Mouse (Mus musculus) activated CD4-positive, CD25-positive, alpha-beta regulatory T cell, adult 4 months (primary cell): ENCODE data around the gene Magi3. TPM values are rescaled to one million over a fixed set of nuclear protein-coding genes. Genes with fewer than 3 reads are reported as not detected.

ENCODE experiments used
- ATAC-seq: one replicate; pipeline ENCODE4 v1.8.0; 2017
- polyA plus RNA-seq, 2 experiments: library from polyadenylated mRNA; unstranded; fragments of 100-300 nt; shearing (Covaris generic); gene quantifications; one replicate each; pipeline ENCODE4 v1.2.1; 2017

The Magi3 gene
- polyA plus RNA-seq, 2 experiments from 2014 or later, result 2.1 to 3.0 TPM

DNA sequence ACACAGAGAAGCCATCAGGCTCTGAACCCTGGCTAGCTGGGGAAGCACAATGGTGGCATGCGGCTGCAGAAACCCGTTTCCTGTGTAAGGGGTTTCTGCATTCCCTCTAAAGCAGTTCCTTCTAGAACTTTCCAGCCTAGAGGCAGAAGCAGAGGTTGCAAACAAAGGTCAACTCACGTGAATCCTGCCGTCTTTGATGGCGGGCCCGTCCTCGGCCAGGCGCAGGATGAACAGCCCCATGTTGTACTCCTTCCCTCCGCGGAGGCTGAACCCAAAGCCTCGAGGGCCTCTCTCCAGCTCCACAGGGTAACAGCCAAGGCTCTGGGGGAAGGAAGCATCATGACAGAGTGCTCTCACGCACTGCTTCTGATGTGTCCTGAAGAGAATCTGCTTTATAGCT lies 200.1 kb downstream of the Magi3 start:
- ATAC-seq, result no peak

DNA sequence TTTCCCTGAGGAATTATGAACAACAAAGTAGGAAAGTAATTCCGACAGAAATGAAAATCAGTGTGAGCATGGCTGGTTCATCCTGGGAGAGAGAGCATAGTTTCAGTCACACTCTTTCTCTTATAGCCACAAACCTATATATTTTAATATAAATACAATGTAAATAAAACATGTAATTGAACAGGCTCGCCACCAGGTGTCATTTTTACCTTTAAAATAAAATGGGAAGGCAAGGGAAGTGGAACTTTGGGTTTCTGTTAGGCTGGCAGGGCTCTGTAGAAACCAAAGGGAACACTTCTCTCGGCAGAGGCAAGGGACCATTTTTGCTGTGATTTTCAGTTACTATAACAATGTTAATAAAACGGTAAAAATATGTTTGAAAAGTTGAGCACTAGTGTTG lies 200.7 kb downstream of the Magi3 start:
- ATAC-seq, result no peak

DNA sequence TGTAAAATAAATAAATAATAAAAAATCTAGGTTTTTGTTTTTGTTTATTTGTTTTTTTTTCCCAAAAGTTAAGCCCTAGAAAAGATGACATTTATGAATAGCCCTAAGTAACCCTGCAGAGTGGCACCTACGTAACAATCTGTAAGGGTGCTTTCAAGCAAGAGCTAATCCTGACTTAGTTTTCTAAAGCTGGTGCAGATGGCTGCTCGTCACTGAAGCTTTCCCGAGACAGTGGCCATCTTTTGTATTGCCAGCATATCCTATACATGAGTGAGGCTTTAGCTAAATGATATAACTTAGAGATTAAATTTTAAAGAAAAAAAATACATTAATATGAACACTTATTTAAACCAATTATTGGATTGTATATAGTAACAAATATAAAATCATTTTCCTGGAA lies 202.2 kb downstream of the Magi3 start:
- ATAC-seq, result no peak

DNA sequence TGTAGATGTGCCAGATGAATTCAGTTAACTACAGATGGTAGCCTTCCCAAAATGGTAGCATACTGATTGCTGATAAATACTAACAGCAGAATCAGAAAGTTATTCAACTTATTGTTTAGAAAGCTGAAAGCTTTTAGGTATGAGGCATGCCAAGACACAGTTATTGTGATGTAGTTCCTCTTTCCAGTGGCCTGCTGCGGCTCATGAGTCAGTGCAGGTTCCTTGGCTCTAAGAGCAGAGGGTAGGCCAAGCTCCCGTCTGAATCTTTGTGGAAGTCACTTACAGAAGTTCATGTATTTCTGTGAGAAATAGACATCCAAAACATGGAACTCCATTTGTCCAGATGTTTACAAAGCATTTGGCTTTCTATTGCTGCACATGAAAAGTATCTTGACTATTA lies 208.2 kb downstream of the Magi3 start:
- ATAC-seq, result no peak

DNA sequence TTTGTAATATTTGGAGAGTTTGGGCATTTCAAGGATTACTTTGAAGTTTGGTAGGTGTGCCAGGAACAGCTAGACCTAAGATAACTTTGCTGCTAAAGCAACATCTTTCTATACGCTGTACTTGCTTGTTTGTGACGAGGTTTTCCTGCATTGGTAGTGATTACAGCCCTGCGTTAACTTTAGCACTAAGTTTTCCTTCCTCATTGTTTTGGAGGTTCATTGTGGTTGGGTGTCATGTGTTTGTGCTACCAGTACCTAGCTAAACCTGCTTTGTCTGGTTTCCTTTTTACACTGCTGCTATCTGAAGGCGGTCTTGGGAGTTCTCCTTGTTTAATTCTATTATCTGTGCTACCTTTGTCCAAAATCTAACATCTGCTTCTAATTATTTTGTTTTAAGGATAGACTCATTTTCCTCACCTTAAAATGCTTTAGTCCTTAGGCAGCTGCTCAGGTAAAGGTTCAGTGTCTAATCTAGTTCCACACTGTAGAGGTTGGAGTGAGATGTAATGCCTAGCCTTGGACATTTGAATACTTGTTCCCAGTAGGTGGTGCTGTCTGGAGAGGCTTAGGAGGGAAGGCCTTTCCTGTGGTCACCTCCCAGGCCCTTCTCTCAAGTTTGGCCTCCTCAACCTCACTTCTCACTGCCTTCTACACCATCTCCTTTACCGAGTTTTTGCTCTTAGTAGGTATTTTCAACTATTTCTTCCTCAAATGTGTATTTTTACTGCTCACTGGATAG lies 210.1 kb downstream of the Magi3 start:
- no peak for ATAC-seq

DNA sequence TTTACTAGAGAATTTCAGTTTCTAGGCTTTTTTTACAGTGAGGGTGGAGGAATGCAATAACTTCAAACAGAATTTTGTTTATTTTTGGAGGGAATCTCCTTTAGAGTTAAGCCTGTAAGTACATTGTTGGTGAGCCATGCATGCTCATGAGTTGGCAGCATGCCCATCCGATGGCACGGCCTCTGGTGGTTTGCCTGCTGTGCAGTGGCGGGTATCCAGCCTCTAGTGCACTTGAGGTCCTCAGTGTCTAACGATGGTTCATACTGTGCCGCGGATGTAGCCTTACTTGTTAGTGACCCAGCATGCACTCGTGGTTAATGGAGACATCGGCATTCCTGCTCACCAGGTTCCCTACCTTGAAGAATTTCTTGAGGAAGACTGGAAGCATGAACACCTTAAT lies 212.7 kb downstream of the Magi3 start:
- no peak for ATAC-seq

DNA sequence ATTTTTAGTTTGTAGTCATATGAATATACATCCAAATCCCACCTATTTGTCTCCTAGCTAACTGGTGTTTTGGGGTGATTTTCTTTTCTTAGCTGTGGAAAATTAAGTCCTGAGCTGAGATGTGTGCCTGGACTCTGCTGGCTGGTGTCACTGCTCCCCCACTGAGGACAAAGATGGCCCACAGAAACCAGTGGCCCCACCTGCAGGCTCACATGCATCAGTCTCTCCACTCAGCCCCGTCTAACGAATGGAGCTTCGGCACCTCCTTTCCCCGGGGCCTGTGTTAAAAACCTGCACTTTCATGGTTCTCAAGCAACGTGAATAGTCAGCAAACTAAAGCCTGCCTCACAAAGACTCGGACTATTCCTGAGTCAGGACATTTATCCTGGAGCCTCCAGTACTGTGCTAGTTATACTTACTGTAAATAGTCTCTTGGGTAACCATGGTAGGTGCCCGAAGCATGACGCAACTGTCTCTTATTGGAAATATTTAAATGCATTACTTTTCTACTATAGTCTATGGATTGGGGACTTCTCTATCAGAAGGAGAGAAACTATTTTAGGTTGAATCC lies 213.2 kb downstream of the Magi3 start:
- no peak for ATAC-seq

DNA sequence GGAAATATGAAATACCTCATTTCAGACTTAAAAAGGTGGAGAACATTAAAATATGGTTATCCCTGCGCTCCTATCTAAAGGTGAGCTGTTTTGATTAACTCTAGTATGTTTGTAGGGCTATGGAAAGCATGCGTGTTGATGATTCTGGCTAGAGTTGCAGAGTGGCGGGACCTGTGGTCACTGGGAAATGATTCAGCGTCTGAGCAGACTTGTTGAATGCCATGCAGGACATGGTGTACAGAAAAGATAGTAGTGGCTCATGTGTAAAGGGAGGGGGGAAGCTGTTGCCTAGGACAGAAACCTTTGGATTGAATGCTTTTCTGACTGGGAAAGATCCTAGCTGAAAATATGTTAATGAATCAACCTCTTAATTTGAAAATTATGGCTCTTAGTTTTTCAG lies 221.4 kb downstream of the Magi3 start:
- ATAC-seq, result no peak

DNA sequence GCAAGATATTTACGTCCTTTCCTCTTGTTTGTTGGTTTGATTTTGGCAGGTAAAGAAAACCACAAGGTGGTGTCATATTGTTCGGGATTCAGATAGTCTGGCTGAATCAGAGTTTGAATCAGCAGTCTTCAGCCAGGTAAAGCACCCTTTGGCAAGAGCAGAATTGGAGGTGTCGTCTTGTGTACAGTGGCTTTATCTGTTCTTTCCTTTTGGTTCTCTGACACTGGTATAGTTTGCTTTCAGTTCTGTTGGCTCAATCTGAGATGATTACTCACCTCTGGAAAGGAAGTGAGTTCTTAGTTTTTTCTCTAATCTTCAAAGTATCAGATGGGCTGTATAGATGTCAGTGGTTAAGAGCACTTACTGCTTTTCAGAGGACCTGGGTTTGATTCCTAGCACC lies 228.9 kb downstream of the Magi3 start:
- ATAC-seq, result peak; percentile 76

DNA sequence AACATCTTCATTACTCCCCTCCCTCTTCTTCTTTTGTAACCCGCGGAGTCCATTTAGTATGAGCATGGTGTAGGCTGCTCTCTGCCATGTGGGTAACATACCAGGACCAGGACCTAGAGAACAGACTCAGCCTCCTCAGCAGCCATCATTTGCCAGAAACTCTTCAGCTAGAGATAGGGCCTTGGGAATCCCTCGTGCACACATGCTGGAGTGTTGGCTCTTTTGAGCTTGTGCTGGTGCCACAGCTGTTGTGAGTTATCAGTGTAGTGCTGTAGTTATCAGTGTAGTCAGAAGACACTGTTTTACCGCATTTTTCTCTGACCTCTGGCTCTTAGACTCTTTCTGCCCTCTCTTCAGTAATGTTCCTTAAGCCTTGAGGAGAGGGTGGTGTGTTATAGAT lies 230.8 kb downstream of the Magi3 start:
- no peak for ATAC-seq

DNA sequence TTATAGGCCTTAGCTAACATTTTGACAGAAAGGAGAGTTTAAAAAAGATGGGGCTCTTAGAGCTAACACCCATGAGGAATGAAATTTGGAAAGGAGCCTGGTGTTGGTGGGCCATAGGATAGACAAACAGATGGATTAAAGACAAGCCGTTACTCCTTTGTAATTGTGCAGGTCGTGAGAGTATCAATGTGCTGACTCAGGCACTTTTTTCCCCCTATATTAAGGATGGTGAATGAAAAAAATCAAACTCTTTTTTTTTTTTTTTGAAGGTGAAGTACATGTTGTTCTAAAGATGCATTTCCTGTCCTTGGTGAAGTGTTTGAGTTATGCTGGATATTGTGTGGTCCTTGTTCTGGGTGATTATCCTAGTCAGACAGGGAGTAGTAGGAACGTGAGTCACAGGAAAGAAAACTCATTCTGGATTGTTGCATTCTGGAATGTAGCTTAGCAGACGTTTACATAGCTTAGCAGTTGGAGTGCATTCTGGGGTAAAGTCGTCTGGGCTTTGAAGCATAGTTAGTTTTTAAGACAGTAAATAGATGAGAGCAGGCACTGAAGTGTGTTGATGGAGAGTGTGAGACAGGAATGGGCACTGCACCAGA lies 232.2 kb downstream of the Magi3 start:
- no peak for ATAC-seq

DNA sequence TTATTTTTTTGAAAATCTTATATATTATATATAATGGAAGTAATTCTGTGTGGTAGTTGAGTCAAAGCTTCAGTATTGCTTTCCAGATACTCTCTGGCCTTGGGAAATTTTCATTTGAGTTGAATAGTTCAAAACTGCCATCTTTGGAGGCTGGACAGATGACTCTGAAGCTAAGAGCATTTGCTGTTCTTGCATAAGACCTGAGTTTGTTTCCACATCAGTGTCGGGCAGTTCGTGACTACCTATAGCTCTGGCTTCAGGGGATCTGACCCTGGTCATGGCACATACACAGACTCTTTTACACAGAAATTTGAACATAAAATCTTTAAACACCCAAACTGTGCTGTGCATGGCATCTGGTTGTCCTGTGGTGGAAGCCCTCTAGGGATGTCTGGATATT lies 235.0 kb downstream of the Magi3 start:
- no peak for ATAC-seq

DNA sequence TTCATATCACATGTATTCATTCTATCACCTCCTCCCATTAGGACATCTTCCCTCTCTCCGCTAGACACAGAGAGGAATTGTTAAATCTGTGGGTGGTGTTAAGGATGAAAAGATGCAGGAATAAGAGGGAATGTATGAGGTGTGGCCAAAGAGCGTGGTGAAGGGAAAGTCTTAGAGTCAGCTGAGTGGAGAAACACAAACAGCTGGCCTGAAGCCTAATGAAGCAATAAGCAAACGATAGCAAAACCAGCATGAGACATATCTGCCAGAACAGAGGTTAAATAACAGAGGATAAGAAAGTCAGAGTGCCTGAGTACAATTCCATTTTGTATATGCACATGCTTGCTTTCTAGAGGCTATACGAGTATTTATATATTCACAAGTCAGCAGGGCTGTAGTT lies 235.6 kb downstream of the Magi3 start:
- no peak for ATAC-seq

DNA sequence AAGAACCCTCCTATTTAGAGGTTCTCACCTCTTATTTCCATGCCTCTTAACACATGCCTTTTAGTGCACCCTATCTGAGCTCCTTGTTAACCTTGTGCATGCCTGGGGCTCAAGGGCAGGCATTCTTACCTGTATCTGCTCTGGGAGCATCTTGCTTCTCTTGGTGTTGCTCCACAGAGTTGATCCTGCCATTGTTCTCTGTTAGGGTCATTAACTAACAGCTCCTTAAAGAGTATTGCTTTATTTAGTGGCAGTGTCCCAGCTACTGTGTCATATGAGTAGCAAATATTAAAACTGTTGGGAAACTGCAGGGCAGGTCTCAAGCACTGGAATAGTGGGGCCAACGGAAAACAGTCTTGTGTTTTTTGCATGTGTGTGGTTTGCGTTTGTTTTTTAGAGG lies 249.0 kb downstream of the Magi3 start:
- ATAC-seq, result no peak

DNA sequence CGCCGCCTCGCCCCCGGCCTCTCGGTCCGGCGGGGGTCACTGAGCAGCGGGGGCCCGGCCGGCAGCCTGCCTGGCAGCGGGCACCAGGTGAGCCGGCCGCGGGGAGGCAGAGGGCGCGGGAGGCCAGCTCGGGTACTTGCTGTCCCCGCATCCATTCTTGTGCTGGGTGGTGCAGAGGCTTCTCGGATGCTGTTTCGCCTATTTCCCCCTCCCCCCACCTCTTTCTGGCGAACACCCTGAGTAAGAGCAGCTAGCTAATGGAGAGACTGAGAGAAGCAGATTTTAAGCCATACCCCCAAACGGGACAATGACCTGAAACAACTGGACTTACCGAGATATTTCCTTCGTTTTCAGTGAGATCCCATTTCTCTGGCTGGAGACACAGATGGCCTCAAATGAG lies 251.5 kb downstream of the Magi3 start:
- ATAC-seq, result peak; percentile 24

DNA sequence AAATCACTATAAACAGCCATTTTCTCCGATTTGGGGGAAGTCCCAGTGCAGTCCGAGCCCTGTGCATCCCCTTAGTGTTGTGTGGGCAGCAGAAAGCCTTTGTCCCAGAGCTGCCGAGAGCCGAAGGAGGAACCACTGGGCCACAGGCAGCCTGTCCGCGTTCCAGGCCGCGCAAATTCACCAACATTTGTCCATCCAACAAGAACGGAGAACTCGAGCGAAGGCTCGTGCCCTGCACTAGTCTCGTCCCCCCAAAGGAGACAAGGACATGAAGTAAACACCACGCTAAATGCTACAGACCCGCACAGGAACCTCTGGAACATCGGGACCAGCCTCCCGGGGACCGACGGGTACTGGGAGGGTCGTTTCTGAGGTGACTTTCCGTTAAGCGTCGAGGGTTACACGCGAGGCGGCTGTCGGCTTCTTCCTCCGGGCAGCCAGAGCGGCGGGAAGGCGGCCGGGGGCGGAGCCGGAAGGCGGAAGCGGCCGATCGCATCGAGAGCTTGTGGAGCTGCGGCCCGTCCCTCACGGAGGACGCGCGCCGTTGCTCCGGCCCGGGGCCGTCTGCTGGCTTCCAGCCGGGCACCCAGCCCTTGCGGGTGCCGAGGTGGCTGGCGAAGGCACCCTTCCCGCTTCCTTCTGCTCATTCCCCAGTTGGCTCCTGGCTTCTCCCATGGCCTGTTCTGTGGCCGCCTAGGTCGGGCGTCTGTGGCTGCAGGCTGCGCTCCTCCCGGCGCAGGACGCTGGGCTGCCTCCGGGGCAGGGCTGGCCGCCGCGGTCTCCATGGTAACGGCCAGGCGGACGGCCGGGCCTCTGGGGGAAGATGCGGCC lies 252.1 kb downstream of the Magi3 start, which contains the start of gene Phtf1:
TSS of gene Phtf1 (plus strand) at position 250 of the 831 bp plus-strand sequence.
- ATAC-seq, result peak; percentile 88

DNA sequence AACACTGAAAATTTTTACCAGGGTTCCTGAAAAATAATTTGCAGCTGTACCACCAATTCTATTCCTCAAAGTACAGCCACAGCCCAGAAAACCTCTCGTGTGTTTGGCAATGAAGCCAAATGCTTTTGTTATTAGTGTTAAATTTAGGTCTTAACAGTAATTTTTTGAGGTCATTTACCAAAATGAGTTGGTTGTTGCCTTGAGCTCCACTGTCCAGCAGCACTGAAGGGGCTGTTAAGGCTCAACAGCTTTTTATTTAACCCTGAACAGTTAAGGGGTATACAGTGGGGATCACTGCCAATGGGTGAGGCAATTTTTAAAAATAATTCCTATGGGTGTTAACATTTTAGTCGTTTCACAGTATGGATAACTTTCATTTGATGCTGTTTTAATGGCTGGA lies 252.9 kb downstream of the Magi3 start:
- no peak for ATAC-seq
